Mouse (Mus musculus) heart, postnatal 0 days (tissue): Measurements from ENCODE around the gene Cdc42. TPM values are rescaled to one million over a fixed set of nuclear protein-coding genes. Genes with fewer than 3 reads are reported as not detected.
A peak's percentile ranks its signal among the peaks of the same experiment; 100 is the strongest.

Experiments used
- ATAC-seq: fragments of 200-750 bp; cut with Nextera tagmentation; 2 replicates; pipeline ENCODE4 v1.8.0; 2017; ENCODE audit warnings: low read depth, moderate number of reproducible peaks, moderate library complexity; ENCODE audit not compliant: insufficient read depth
- DNase-seq: peaks from one replicate; pipeline ENCODE4 v3.0.0-alpha.2; 2016; ENCODE audit warnings: low spot score
- H3K27ac ChIP-seq: fragments of 300-500 bp; sonication (generic); 2 replicates; pipeline ENCODE4 v1.5.1; 2014; ENCODE audit warnings: low read depth, mild to moderate bottlenecking
- H3K27me3 ChIP-seq: fragments of 300-500 bp; sonication (generic); 2 replicates; pipeline ENCODE4 v1.6.1; 2014; ENCODE audit warnings: low read length, mixed read lengths; ENCODE audit not compliant: control insufficient read depth, insufficient read depth
- H3K36me3 ChIP-seq: fragments of 300-500 bp; sonication (generic); replicated peaks from 2 replicates; pipeline ENCODE4 v1.6.1; 2014; ENCODE audit warnings: low read length, mixed read lengths; ENCODE audit not compliant: control insufficient read depth, insufficient read depth
- H3K4me1 ChIP-seq: fragments of 300-500 bp; sonication (generic); 2 replicates; pipeline ENCODE4 v1.6.1; 2014; ENCODE audit warnings: antibody characterized with exemption; ENCODE audit not compliant: control insufficient read depth, insufficient read depth
- H3K4me2 ChIP-seq: fragments of 300-500 bp; sonication (generic); 2 replicates; pipeline ENCODE4 v1.6.1; 2014; ENCODE audit warnings: low read depth, mild to moderate bottlenecking, low read length, moderate library complexity
- H3K4me3 ChIP-seq: fragments of 300-500 bp; sonication (generic); 2 replicates; pipeline ENCODE4 v1.5.1; 2014; ENCODE audit warnings: low read depth, low read length
- H3K9ac ChIP-seq: fragments of 300-500 bp; sonication (generic); replicated peaks from 2 replicates; pipeline ENCODE4 v1.6.1; 2014; ENCODE audit warnings: low read depth, low read length, mixed read lengths
- H3K9me3 ChIP-seq: fragments of 300-500 bp; sonication (generic); replicated peaks from 2 replicates; pipeline ENCODE4 v1.6.1; 2016; ENCODE audit warnings: low read length; ENCODE audit not compliant: control insufficient read depth
- CTCF ChIP-seq: IDR thresholded peaks from 2 replicates; pipeline ENCODE4 v1.5.1; 2016; ENCODE audit warnings: antibody characterized with exemption, control low read depth, low read depth
- EP300 ChIP-seq: IDR thresholded peaks from 2 replicates; pipeline ENCODE4 v1.6.1; 2016; ENCODE audit warnings: antibody characterized with exemption, low read depth
- WGBS: fragments of 180-500 bp; shearing (Covaris S2); extraction: QIAGEN DNeasy Blood & Tissue Kit; methylation state at CpG from one replicate; pipeline ENCODE4 v1.1.7; 2014; 5-methylcytosine and 5-hydroxymethylcytosine counted together
- polyA plus RNA-seq: library from polyadenylated mRNA; unstranded; fragments of >200 nt; fragmentation: Nextera tagmentation; extraction: Ambion mirVana; gene quantifications from 2 replicates; pipeline ENCODE4 v1.2.1, GENCODE M21; 2015
- total RNA-seq: library from RNA; depleted of rRNA; stranded (reverse); fragments of >200 nt; gene quantifications from 2 replicates; pipeline ENCODE4 v1.2.3, GENCODE M21; 2014; ENCODE audit warnings: low replicate concordance

Cdc42 gene
- total and polyA plus RNA-seq, 2 experiments from 2014 or later: 295 to 397 TPM

DNA sequence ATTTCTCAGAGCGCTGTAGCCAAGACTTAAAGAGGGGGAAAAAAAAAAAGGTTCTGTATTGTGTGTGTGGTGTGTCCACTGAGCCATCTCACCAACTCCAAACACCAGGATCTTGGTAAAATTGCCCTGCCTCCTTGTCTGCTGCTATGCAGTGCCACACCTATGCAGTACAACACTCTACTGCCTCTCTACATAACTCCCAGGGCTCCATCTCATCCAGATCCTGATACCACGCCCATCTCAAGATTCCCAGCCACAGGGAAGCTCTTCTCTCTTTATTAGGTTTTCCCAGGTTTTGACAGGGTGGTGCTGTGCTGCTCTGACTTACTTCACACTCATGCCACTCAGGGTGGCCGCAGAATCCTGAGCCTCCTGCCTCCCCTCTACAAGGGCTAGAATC is 3.5 kb upstream of the Cdc42 start:
- H3K9ac ChIP-seq: no peak overlapping the region

DNA sequence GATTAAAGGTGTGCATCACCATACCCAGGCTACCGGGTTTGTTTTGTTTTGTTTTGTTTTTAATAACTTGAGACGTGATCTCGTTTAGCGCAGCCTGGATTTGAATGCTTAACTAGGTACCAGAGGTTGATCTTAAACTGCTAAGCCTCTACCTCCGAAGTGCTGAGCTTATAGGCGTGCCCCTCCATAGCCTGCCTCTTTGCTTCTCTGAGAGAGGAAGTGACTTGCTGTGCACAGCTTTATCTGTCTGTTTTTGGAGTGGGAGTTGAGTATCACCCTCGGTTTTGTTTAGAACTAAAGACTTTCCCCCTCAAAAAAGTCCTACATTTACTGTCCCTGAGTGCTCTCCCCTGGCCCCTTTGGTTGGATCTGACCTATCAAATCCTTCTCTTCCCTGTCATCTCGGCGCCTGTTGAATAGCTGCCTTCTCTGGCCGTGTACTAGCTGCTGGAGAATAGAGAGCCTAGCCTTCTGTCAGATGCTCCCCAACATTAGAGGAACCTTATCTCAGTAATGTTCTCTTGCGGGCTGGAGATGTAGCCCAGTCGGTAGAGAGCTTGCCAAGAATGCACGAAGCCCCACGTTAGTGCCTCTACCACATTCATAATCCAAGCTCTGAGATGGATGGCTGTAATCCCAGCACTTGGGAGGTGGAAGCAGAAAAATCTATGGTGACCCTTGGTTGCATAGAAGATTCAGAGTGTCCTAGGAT is 927 bp upstream of the Cdc42 start:
- DNase-seq (no peak), ATAC-seq (no peak)
- no peaks in the 10 kb centered on the region for H3K36me3 ChIP-seq
- peak overlapping the region; percentile 50 for H3K27ac ChIP-seq
- no peaks in the 10 kb centered on the region for H3K27me3 ChIP-seq
- 28% methylated on average over 14 of the region's 14 CpGs for WGBS
- TF ChIP-seq EP300: no peak
- TF ChIP-seq CTCF: no peak
- H3K9me3 ChIP-seq: no peaks in the 10 kb centered on the region
- 0 out of 2 replicates have a peak overlapping the region, but pooled peaks have one; percentile 23 for H3K9ac ChIP-seq
- peak overlapping the region; percentile 79; the same call in 1 of the 2 replicates for H3K4me2 ChIP-seq
- peaks cover 28% of the 10 kb centered on the region for H3K4me1 ChIP-seq
- peak overlapping the region; percentile 72; the same call in 1 of the 2 replicates for H3K4me3 ChIP-seq

More for the DNA sequence above, 3.5 kb upstream of the Cdc42 start:
- H3K4me3 ChIP-seq: no peak overlapping the region
- no peak overlapping the region for H3K4me2 ChIP-seq
- no peaks in the 10 kb centered on the region for H3K9me3 ChIP-seq
- H3K27ac ChIP-seq: no peak overlapping the region
- no peaks in the 10 kb centered on the region for H3K36me3 ChIP-seq
- no peak for ATAC-seq
- WGBS: 68% methylated on average over 3 of the region's 3 CpGs
- H3K27me3 ChIP-seq: no peaks in the 10 kb centered on the region
- TF ChIP-seq EP300: no peak
- peaks cover 12% of the 10 kb centered on the region for H3K4me1 ChIP-seq
- DNase-seq: no peak

DNA sequence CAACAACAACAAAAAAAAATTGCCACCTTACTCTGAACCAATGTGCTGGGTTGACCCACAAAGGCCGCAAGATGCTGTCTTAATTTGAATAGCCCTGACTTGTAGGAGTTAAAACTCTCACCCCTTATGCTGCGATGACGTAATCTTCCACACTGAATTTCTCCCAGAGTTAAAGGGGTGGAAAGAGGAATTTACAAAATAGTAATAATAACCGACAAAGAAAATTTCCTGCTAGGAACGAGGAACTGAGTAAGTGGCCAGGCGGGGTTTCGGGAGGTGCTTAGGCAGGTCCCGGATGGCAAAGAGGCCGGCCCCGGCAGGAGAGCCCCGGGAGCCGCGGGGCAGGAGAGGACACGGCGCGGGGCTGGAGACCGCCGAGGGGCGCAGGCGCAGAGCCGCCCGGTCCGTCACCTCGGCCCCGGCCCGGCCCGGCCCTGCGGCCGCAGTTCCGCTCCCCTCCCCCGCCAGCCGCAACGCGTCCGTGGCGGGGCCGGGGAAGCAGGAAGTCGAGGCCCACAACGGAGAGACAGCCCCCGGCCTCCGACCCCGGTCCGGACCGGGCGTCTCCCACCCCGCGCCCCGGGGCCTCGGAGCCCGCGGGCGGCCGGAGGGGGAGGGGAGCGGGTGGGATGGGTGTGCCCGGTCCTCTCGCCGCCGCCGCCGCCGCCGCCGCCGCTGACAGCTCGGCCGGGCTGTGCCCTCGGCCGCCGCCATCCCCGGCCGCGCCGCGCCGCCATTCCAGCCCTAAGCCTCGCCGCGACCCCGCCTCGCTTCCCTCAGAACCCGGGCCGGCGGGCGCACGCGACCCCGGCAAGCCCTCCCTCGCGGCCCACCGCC is 628 bp downstream of the Cdc42 start:
- under 1% methylated on average over 29 of the region's 90 CpGs for WGBS
- ATAC-seq (peak; percentile 79), DNase-seq (peak; percentile 60)
- Histone ChIP-seq H3K9me3 (no peaks in the 10 kb centered on the region), H3K9ac (peak overlapping the region; percentile 95), H3K27ac (peak overlapping the region; percentile 96), H3K4me1 (peaks cover 38% of the 10 kb centered on the region), H3K36me3 (no peaks in the 10 kb centered on the region), H3K4me3 (peak overlapping the region; percentile 72), H3K4me2 (peak overlapping the region; percentile 79), H3K27me3 (no peaks in the 10 kb centered on the region)
- no peak for TF ChIP-seq CTCF
- TF ChIP-seq EP300: no peak; the same call in 1 of the 2 replicates

DNA sequence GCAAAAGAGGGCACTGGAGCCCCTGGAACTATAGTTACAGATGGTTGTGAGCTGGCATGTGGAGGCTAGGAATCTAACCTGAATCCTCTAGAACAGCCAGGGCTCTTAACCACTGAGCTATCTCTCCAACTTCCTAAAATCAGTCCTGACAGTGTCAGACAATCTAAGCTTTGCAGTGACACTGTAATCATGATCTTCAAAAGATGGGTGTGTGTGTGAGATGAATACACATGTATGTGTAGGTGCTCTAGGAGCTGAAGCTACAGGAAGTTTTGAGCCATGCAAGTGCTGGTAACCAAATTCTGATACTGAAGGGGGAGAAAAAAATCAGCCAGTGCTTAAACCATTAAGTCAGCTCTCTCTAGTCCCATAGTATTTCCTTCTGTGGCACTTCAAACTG is 6.9 kb downstream of the Cdc42 start:
- DNase-seq: no peak
- H3K4me1 ChIP-seq: peaks cover 27% of the 10 kb centered on the region
- H3K27me3 ChIP-seq: no peaks in the 10 kb centered on the region

DNA sequence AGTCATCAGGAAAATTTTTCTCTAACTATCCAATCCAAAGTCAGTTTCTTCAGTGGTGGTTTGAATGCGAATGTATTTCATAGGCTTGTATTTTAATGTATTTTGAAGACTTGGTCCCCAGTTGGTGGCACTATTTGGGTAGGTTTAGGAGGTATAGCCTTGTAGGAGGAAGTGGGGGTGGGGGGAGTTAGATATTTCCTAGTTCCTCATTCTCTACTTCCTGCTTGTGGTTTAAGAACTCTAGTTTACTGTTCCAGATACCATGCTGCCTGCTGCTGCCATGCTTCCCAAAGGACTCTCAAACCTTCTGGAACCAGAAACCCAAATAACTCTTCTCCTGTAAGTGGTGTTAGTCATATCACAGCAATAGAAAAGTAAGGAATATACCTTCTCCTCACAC is 11.7 kb downstream of the Cdc42 start:
- Histone ChIP-seq H3K9ac (no peak overlapping the region), H3K27me3 (no peaks in the 10 kb centered on the region), H3K4me3 (no peak overlapping the region), H3K9me3 (no peaks in the 10 kb centered on the region), H3K4me2 (no peak overlapping the region), H3K27ac (no peak overlapping the region), H3K4me1 (peaks cover 19% of the 10 kb centered on the region), H3K36me3 (0 out of 2 replicates have a peak, but pooled peaks cover 8% of the 10 kb centered on the region)
- no peak for TF ChIP-seq CTCF
- no peak for TF ChIP-seq EP300
- DNase-seq (no peak), ATAC-seq (no peak)
- WGBS: 94% methylated on average over 1 of the region's 1 CpGs

More for the DNA sequence above, 6.9 kb downstream of the Cdc42 start:
- 0 out of 2 replicates have a peak, but pooled peaks cover 11% of the 10 kb centered on the region for H3K36me3 ChIP-seq
- TF ChIP-seq EP300 (no peak), CTCF (no peak)
- H3K4me2 ChIP-seq: no peak overlapping the region
- H3K4me3 ChIP-seq: no peak overlapping the region
- ATAC-seq: no peak
- H3K9me3 ChIP-seq: no peaks in the 10 kb centered on the region
- H3K9ac ChIP-seq: no peak overlapping the region
- no peak overlapping the region for H3K27ac ChIP-seq
